Mouse (Mus musculus) megakaryocyte, embryonic 14.5 days (primary cell): ENCODE measurements around the gene Olfr1215.

Experiments
- FLI1 ChIP-seq: IDR thresholded peaks from 2 replicates; pipeline ENCODE4 v1.6.1; 2012; ENCODE audit warnings: low read length, inconsistent platforms, mixed read lengths
- GATA1 ChIP-seq: IDR thresholded peaks from 3 replicates; pipeline ENCODE4 v1.6.1; 2012; ENCODE audit warnings: mixed read lengths, low read length, inconsistent platforms, borderline replicate concordance

GRCm38 (mm10) chr2:88980181-88980580, 26.6 kb downstream of the Olfr1215 start, which contains the start of gene Gm13762:
- TF ChIP-seq GATA1: no peak
- no peak for TF ChIP-seq FLI1
